Mouse (Mus musculus) G1E (cell line): ENCODE measurements around the gene Nomo1.

ENCODE experiments used
- CTCF ChIP-seq: IDR thresholded peaks from 2 replicates; pipeline ENCODE4 v1.5.1; 2012; ENCODE audit warnings: low read depth, low read length, inconsistent platforms, mixed read lengths
- GATA1 ChIP-seq: IDR thresholded peaks from 2 replicates; pipeline ENCODE4 v1.6.1; 2012; ENCODE audit warnings: borderline replicate concordance, low read length, inconsistent platforms, mixed read lengths
- POLR2AphosphoS5 ChIP-seq: IDR thresholded peaks from 2 replicates; pipeline ENCODE4 v1.6.1; 2012; ENCODE audit warnings: low read depth, low read length, inconsistent platforms; ENCODE audit not compliant: insufficient replicate concordance
- TAL1 ChIP-seq: conservative IDR thresholded peaks from 2 replicates; pipeline ENCODE4 v1.6.1; 2012; ENCODE audit warnings: low read depth, low read length, inconsistent platforms, mixed read lengths

DNA sequence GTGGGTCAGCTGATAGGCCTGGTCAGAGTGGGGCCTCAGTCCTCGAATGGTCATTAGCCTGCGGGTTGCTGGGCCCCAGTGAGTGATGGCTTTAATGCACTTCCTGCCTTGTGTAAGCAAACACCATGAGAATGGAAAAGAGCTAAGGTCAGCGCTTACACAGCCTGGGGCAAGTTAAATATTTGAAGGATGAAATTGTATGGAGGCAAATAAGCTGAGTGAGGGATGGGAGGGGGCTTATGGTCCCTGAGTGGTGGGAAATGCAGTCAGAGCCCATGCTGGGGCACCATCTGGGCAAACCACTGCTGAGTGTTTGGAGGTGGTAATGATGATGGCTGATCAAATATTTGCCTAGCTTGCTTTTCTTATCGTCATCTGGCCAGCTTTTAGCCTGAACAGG lies 89.5 kb downstream of the Nomo1 start:
- TF ChIP-seq GATA1 (no peak), CTCF (no peak), TAL1 (no peak), POLR2AphosphoS5 (no peak)
